Mouse (Mus musculus) olfactory bulb, adult 2 months (tissue): ENCODE results near the gene Fam227b. TPM values are rescaled to one million over a fixed set of nuclear protein-coding genes. Genes with fewer than 3 reads are reported as not detected.

Experiments
- H3K27ac ChIP-seq: fragments of 200-500 bp; 2 replicates; pipeline ENCODE4 v1.5.1; 2012; ENCODE audit warnings: low read depth, low read length; ENCODE audit not compliant: insufficient read depth
- H3K4me1 ChIP-seq: fragments of 200-500 bp; 2 replicates; pipeline ENCODE4 v1.6.1; 2012; ENCODE audit warnings: low read length; ENCODE audit not compliant: control insufficient read depth, insufficient read depth
- H3K4me3 ChIP-seq: fragments of 200-500 bp; 2 replicates; pipeline ENCODE4 v1.5.1; 2012; ENCODE audit warnings: mild to moderate bottlenecking, low read depth, low read length, moderate library complexity; ENCODE audit not compliant: insufficient read depth
- CTCF ChIP-seq: fragments of 200-500 bp; IDR thresholded peaks from 2 replicates; pipeline ENCODE4 v1.5.1; 2012; ENCODE audit warnings: low read depth, mild to moderate bottlenecking, low read length, moderate library complexity; ENCODE audit not compliant: insufficient read depth
- POLR2A ChIP-seq: fragments of 200-500 bp; IDR thresholded peaks from 2 replicates; pipeline ENCODE4 v1.6.1; 2012; ENCODE audit warnings: mild to moderate bottlenecking, low read depth, low read length, moderate library complexity; ENCODE audit not compliant: insufficient read depth
- WGBS: fragments of 180-500 bp; shearing (Covaris S2); methylation state at CpG from one replicate; pipeline ENCODE4 v1.1.7; 2018; 5-methylcytosine and 5-hydroxymethylcytosine counted together
- polyA plus RNA-seq: library from polyadenylated mRNA; stranded (reverse); fragments of >200 nt; gene quantifications from 2 replicates; pipeline ENCODE4 v1.2.4, GENCODE M21; 2012; ENCODE audit warnings: low replicate concordance; ENCODE audit not compliant: missing spikeins, insufficient read depth, insufficient read length

Gene Fam227b
- polyA plus RNA-seq, 1 experiment: not detected

- WGBS: 25% methylated on average over 3 of the region's 3 CpGs
- Histone ChIP-seq H3K4me1 (no peaks in the 10 kb centered on the region), H3K27ac (no peak overlapping the region), H3K4me3 (no peak overlapping the region)
- TF ChIP-seq CTCF (no peak), POLR2A (no peak)
Measured at GRCm38 (mm10) chr2:126042674-126043073, 109.1 kb downstream of the Fam227b start.

- no peak for TF ChIP-seq CTCF
- 88% methylated on average over 6 of the region's 6 CpGs for WGBS
- Histone ChIP-seq H3K27ac (no peak overlapping the region), H3K4me3 (no peak overlapping the region), H3K4me1 (no peaks in the 10 kb centered on the region)
Measured at GRCm38 (mm10) chr2:126041237-126041636, 110.6 kb downstream of the Fam227b start.

GRCm38 (mm10) chr2:126040651-126041050 lies 111.2 kb downstream of the Fam227b start:
- 96% methylated on average over 2 of the region's 2 CpGs for WGBS
- no peaks in the 10 kb centered on the region for H3K4me1 ChIP-seq
- no peak overlapping the region for H3K4me3 ChIP-seq
- TF ChIP-seq CTCF (no peak), POLR2A (no peak)
- H3K27ac ChIP-seq: no peak overlapping the region

- no peak overlapping the region for H3K4me3 ChIP-seq
- no peak overlapping the region for H3K27ac ChIP-seq
- H3K4me1 ChIP-seq: no peaks in the 10 kb centered on the region
- no peak for TF ChIP-seq POLR2A
- TF ChIP-seq CTCF: no peak
- 76% methylated on average over 4 of the region's 4 CpGs for WGBS
Measured at GRCm38 (mm10) chr2:126039414-126039891, 112.4 kb downstream of the Fam227b start.

GRCm38 (mm10) chr2:126038221-126039000 lies 113.4 kb downstream of the Fam227b start:
- 75% methylated on average over 7 of the region's 7 CpGs for WGBS
- Histone ChIP-seq H3K4me3 (no peak overlapping the region), H3K27ac (no peak overlapping the region), H3K4me1 (no peaks in the 10 kb centered on the region)
- no peak for TF ChIP-seq POLR2A
- TF ChIP-seq CTCF: no peak

- WGBS: 89% methylated on average over 4 of the region's 4 CpGs
- no peaks in the 10 kb centered on the region for H3K4me1 ChIP-seq
- no peak for TF ChIP-seq POLR2A
- no peak for TF ChIP-seq CTCF
Measured at GRCm38 (mm10) chr2:126036121-126036520, 115.7 kb downstream of the Fam227b start.

GRCm38 (mm10) chr2:126035013-126035770 lies 116.6 kb downstream of the Fam227b start:
- WGBS: 87% methylated on average over 15 of the region's 15 CpGs
- no peak overlapping the region for H3K27ac ChIP-seq
- TF ChIP-seq CTCF: no peak
- TF ChIP-seq POLR2A: no peak
- H3K4me1 ChIP-seq: no peaks in the 10 kb centered on the region
- no peak overlapping the region for H3K4me3 ChIP-seq

More at GRCm38 (mm10) chr2:126036121-126036520, 115.7 kb downstream of the Fam227b start:
- H3K27ac ChIP-seq: no peak overlapping the region
- H3K4me3 ChIP-seq: no peak overlapping the region

- no peaks in the 10 kb centered on the region for H3K4me1 ChIP-seq
- no peak within 1 kb of the TSS for H3K4me3 ChIP-seq
- 20% methylated on average over 15 of the region's 15 CpGs for WGBS
- TF ChIP-seq POLR2A (no peak), CTCF (no peak)
- no peak within 1 kb of the TSS for H3K27ac ChIP-seq
Measured at GRCm38 (mm10) chr2:126034379-126035005, 117.3 kb downstream of the Fam227b start, which contains the start of gene Fgf7. Gene Fgf7, plus strand, starts transcription at chr2:126034658.

GRCm38 (mm10) chr2:126033114-126033972 lies 118.5 kb downstream of the Fam227b start:
- 78% methylated on average over 8 of the region's 8 CpGs for WGBS
- Histone ChIP-seq H3K4me3 (no peak overlapping the region), H3K4me1 (no peaks in the 10 kb centered on the region), H3K27ac (no peak overlapping the region)
- TF ChIP-seq POLR2A (no peak), CTCF (no peak)
